Mouse (Mus musculus): ENCODE data around the gene Ptp4a2. TPM values are rescaled to one million over a fixed set of nuclear protein-coding genes. Genes with fewer than 3 reads are reported as not detected.

Gene Ptp4a2
- polyA plus RNA-seq, 1 experiment from 2014 or later: 214 TPM

- Histone ChIP-seq H3K36me3 (ENCODE audit: control insufficient read depth, insufficient read depth, low read length) (no peaks in the 10 kb centered on the region), H3K4me1 (ENCODE audit: control insufficient read depth, insufficient read depth, low read length) (peaks cover 3% of the 10 kb centered on the region; the same call in 1 of the 2 replicates), H3K9me3 (replicated peaks; ENCODE audit: control insufficient read depth, low read length) (no peaks in the 10 kb centered on the region), H3K4me2 (ENCODE audit: low read length) (no peak overlapping the region), H3K27ac (ENCODE audit: low read depth, low read length) (no peak overlapping the region), H3K4me3 (ENCODE audit: low read depth, low read length) (no peak overlapping the region), H3K9ac (ENCODE audit: low read length) (no peak overlapping the region), H3K27me3 (replicated peaks; ENCODE audit: control insufficient read depth, insufficient read depth, low read length) (no peaks in the 10 kb centered on the region)
- 89% methylated on average over 3 of the region's 3 CpGs for WGBS
- DNase-seq (ENCODE audit: low spot score) (no peak), ATAC-seq (no peak)
Observed at GRCm38 (mm10) chr4:129827611-129828010, 16.6 kb downstream of the Ptp4a2 start.

GRCm38 (mm10) chr4:129828081-129828480, 17.1 kb downstream of the Ptp4a2 start:
- no peak overlapping the region for H3K9ac ChIP-seq (ENCODE audit: low read length)
- H3K4me2 ChIP-seq (ENCODE audit: low read length): no peak overlapping the region
- H3K27ac ChIP-seq (ENCODE audit: low read depth, low read length): no peak overlapping the region
- H3K4me3 ChIP-seq (ENCODE audit: low read depth, low read length): no peak overlapping the region
- 81% methylated on average over 3 of the region's 3 CpGs for WGBS
- no peaks in the 10 kb centered on the region for H3K4me1 ChIP-seq (ENCODE audit: control insufficient read depth, insufficient read depth, low read length)
- H3K36me3 ChIP-seq (ENCODE audit: control insufficient read depth, insufficient read depth, low read length): no peaks in the 10 kb centered on the region
- no peaks in the 10 kb centered on the region for H3K9me3 ChIP-seq (replicated peaks; ENCODE audit: control insufficient read depth, low read length)
- H3K27me3 ChIP-seq (replicated peaks; ENCODE audit: control insufficient read depth, insufficient read depth, low read length): no peaks in the 10 kb centered on the region
- DNase-seq (ENCODE audit: low spot score): no peak
- ATAC-seq: no peak

- no peaks in the 10 kb centered on the region for H3K9me3 ChIP-seq (replicated peaks; ENCODE audit: control insufficient read depth, low read length)
- H3K4me3 ChIP-seq (ENCODE audit: low read depth, low read length): no peak overlapping the region
- DNase-seq (ENCODE audit: low spot score) (no peak), ATAC-seq (no peak)
- H3K4me1 ChIP-seq (ENCODE audit: control insufficient read depth, insufficient read depth, low read length): no peaks in the 10 kb centered on the region
- WGBS: 79% methylated on average over 1 of the region's 1 CpGs
- H3K27me3 ChIP-seq (replicated peaks; ENCODE audit: control insufficient read depth, insufficient read depth, low read length): no peaks in the 10 kb centered on the region
- H3K9ac ChIP-seq (ENCODE audit: low read length): no peak overlapping the region
- H3K36me3 ChIP-seq (ENCODE audit: control insufficient read depth, insufficient read depth, low read length): no peaks in the 10 kb centered on the region
- H3K27ac ChIP-seq (ENCODE audit: low read depth, low read length): no peak overlapping the region
- H3K4me2 ChIP-seq (ENCODE audit: low read length): no peak overlapping the region
Observed at GRCm38 (mm10) chr4:129829799-129830198, 18.8 kb downstream of the Ptp4a2 start.

- 93% methylated on average over 8 of the region's 8 CpGs for WGBS
- no peak for ATAC-seq
Observed at GRCm38 (mm10) chr4:129830343-129830944, 19.4 kb downstream of the Ptp4a2 start.

GRCm38 (mm10) chr4:129834581-129834980, 23.6 kb downstream of the Ptp4a2 start:
- H3K9ac ChIP-seq (ENCODE audit: low read length): no peak overlapping the region
- WGBS: 89% methylated on average over 6 of the region's 6 CpGs
- no peaks in the 10 kb centered on the region for H3K36me3 ChIP-seq (ENCODE audit: control insufficient read depth, insufficient read depth, low read length)
- no peak overlapping the region for H3K4me2 ChIP-seq (ENCODE audit: low read length)
- no peak overlapping the region for H3K4me3 ChIP-seq (ENCODE audit: low read depth, low read length)
- no peak for DNase-seq (ENCODE audit: low spot score)
- H3K4me1 ChIP-seq (ENCODE audit: control insufficient read depth, insufficient read depth, low read length): no peaks in the 10 kb centered on the region
- no peak for ATAC-seq
- no peak overlapping the region for H3K27ac ChIP-seq (ENCODE audit: low read depth, low read length)
- no peaks in the 10 kb centered on the region for H3K27me3 ChIP-seq (replicated peaks; ENCODE audit: control insufficient read depth, insufficient read depth, low read length)
- no peaks in the 10 kb centered on the region for H3K9me3 ChIP-seq (replicated peaks; ENCODE audit: control insufficient read depth, low read length)

More at GRCm38 (mm10) chr4:129830343-129830944, 19.4 kb downstream of the Ptp4a2 start:
- Histone ChIP-seq H3K9me3 (replicated peaks; ENCODE audit: control insufficient read depth, low read length) (no peaks in the 10 kb centered on the region), H3K27ac (ENCODE audit: low read depth, low read length) (no peak overlapping the region), H3K27me3 (replicated peaks; ENCODE audit: control insufficient read depth, insufficient read depth, low read length) (no peaks in the 10 kb centered on the region), H3K36me3 (ENCODE audit: control insufficient read depth, insufficient read depth, low read length) (no peaks in the 10 kb centered on the region), H3K4me1 (ENCODE audit: control insufficient read depth, insufficient read depth, low read length) (no peaks in the 10 kb centered on the region), H3K4me3 (ENCODE audit: low read depth, low read length) (no peak overlapping the region), H3K4me2 (ENCODE audit: low read length) (no peak overlapping the region), H3K9ac (ENCODE audit: low read length) (no peak overlapping the region)
- no peak for DNase-seq (ENCODE audit: low spot score)

GRCm38 (mm10) chr4:129835296-129835695, 24.3 kb downstream of the Ptp4a2 start:
- H3K9ac ChIP-seq (ENCODE audit: low read length): no peak overlapping the region
- no peaks in the 10 kb centered on the region for H3K27me3 ChIP-seq (replicated peaks; ENCODE audit: control insufficient read depth, insufficient read depth, low read length)
- H3K4me3 ChIP-seq (ENCODE audit: low read depth, low read length): no peak overlapping the region
- H3K4me2 ChIP-seq (ENCODE audit: low read length): no peak overlapping the region
- WGBS: 89% methylated on average over 7 of the region's 7 CpGs
- no peaks in the 10 kb centered on the region for H3K9me3 ChIP-seq (replicated peaks; ENCODE audit: control insufficient read depth, low read length)
- H3K27ac ChIP-seq (ENCODE audit: low read depth, low read length): no peak overlapping the region
- H3K4me1 ChIP-seq (ENCODE audit: control insufficient read depth, insufficient read depth, low read length): no peaks in the 10 kb centered on the region
- DNase-seq (ENCODE audit: low spot score) (no peak), ATAC-seq (no peak)
- H3K36me3 ChIP-seq (ENCODE audit: control insufficient read depth, insufficient read depth, low read length): peaks cover 6% of the 10 kb centered on the region

GRCm38 (mm10) chr4:129839866-129840555, 29.0 kb downstream of the Ptp4a2 start:
- Histone ChIP-seq H3K4me3 (ENCODE audit: low read depth, low read length) (no peak overlapping the region), H3K36me3 (ENCODE audit: control insufficient read depth, insufficient read depth, low read length) (peaks cover 37% of the 10 kb centered on the region), H3K4me1 (ENCODE audit: control insufficient read depth, insufficient read depth, low read length) (no peaks in the 10 kb centered on the region), H3K9ac (ENCODE audit: low read length) (no peak overlapping the region), H3K9me3 (replicated peaks; ENCODE audit: control insufficient read depth, low read length) (no peaks in the 10 kb centered on the region), H3K27me3 (replicated peaks; ENCODE audit: control insufficient read depth, insufficient read depth, low read length) (no peaks in the 10 kb centered on the region), H3K27ac (ENCODE audit: low read depth, low read length) (no peak overlapping the region), H3K4me2 (ENCODE audit: low read length) (no peak overlapping the region)
- 96% methylated on average over 7 of the region's 7 CpGs for whole genome bisulfite sequencing
- DNase-seq (ENCODE audit: low spot score): no peak
- no peak for ATAC-seq

GRCm38 (mm10) chr4:129846823-129847222, 35.8 kb downstream of the Ptp4a2 start:
- no peaks in the 10 kb centered on the region for H3K4me1 ChIP-seq (ENCODE audit: control insufficient read depth, insufficient read depth, low read length)
- ATAC-seq: no peak
- no peak overlapping the region for H3K9ac ChIP-seq (ENCODE audit: low read length)
- no peak overlapping the region for H3K4me2 ChIP-seq (ENCODE audit: low read length)
- peaks cover 69% of the 10 kb centered on the region for H3K36me3 ChIP-seq (ENCODE audit: control insufficient read depth, insufficient read depth, low read length)
- WGBS: 91% methylated on average over 9 of the region's 9 CpGs
- no peak overlapping the region for H3K27ac ChIP-seq (ENCODE audit: low read depth, low read length)
- no peaks in the 10 kb centered on the region for H3K9me3 ChIP-seq (replicated peaks; ENCODE audit: control insufficient read depth, low read length)
- H3K4me3 ChIP-seq (ENCODE audit: low read depth, low read length): no peak overlapping the region
- no peaks in the 10 kb centered on the region for H3K27me3 ChIP-seq (replicated peaks; ENCODE audit: control insufficient read depth, insufficient read depth, low read length)
- DNase-seq (ENCODE audit: low spot score): no peak

- Histone ChIP-seq H3K4me1 (ENCODE audit: control insufficient read depth, insufficient read depth, low read length) (no peaks in the 10 kb centered on the region), H3K27me3 (replicated peaks; ENCODE audit: control insufficient read depth, insufficient read depth, low read length) (no peaks in the 10 kb centered on the region), H3K27ac (ENCODE audit: low read depth, low read length) (no peak overlapping the region), H3K9ac (ENCODE audit: low read length) (no peak overlapping the region), H3K36me3 (ENCODE audit: control insufficient read depth, insufficient read depth, low read length) (peaks cover 50% of the 10 kb centered on the region), H3K4me2 (ENCODE audit: low read length) (no peak overlapping the region), H3K9me3 (replicated peaks; ENCODE audit: control insufficient read depth, low read length) (no peaks in the 10 kb centered on the region), H3K4me3 (ENCODE audit: low read depth, low read length) (no peak overlapping the region)
- 72% methylated on average over 2 of the region's 2 CpGs for WGBS
- no peak for ATAC-seq
- no peak for DNase-seq (ENCODE audit: low spot score)
Observed at GRCm38 (mm10) chr4:129850491-129850890, 39.5 kb downstream of the Ptp4a2 start.

Measured in forebrain, embryonic 14.5 days (tissue).